Mouse (Mus musculus) liver, adult 2 months (tissue): Measurements from ENCODE around the gene Ubr7. TPM values are rescaled to one million over a fixed set of nuclear protein-coding genes. Genes with fewer than 3 reads are reported as not detected.

ENCODE experiments used
- DNase-seq: peaks from one replicate; pipeline ENCODE4 v3.0.0-alpha.2; 2011; ENCODE audit warnings: low read depth, low spot score; ENCODE audit errors: extremely low read depth
- H3K27ac ChIP-seq: fragments of 200-500 bp; replicated peaks from 2 replicates; pipeline ENCODE4 v1.5.1; 2012; ENCODE audit warnings: low read depth, mild to moderate bottlenecking, control low read depth, inconsistent platforms, low read length; ENCODE audit not compliant: insufficient read depth
- H3K27me3 ChIP-seq: fragments of 200-500 bp; 2 replicates; pipeline ENCODE4 v1.6.1; 2012; ENCODE audit warnings: mild to moderate bottlenecking, moderate library complexity, low read length, inconsistent platforms; ENCODE audit not compliant: control insufficient read depth, insufficient read depth
- H3K36me3 ChIP-seq: fragments of 200-500 bp; 2 replicates; pipeline ENCODE4 v1.6.1; 2012; ENCODE audit warnings: low read length, inconsistent platforms; ENCODE audit not compliant: control insufficient read depth, insufficient read depth
- H3K4me1 ChIP-seq: fragments of 200-500 bp; 2 replicates; pipeline ENCODE4 v1.6.1; 2011; ENCODE audit warnings: low read length; ENCODE audit not compliant: control insufficient read depth, insufficient read depth
- H3K4me3 ChIP-seq: fragments of 200-500 bp; 2 replicates; pipeline ENCODE4 v1.5.1; 2011; ENCODE audit warnings: low read depth, mild to moderate bottlenecking, control low read depth, low read length, moderate library complexity; ENCODE audit not compliant: insufficient read depth
- H3K79me2 ChIP-seq: fragments of 200-500 bp; 2 replicates; pipeline ENCODE4 v1.6.1; 2012; ENCODE audit warnings: inconsistent platforms, mild to moderate bottlenecking, low read length, moderate library complexity; ENCODE audit not compliant: control insufficient read depth, insufficient read depth
- H3K9ac ChIP-seq: fragments of 200-500 bp; 2 replicates; pipeline ENCODE4 v1.6.1; 2012; ENCODE audit warnings: low read depth, mild to moderate bottlenecking, control low read depth, inconsistent platforms, low read length
- CTCF ChIP-seq: fragments of 200-500 bp; IDR thresholded peaks from 2 replicates; pipeline ENCODE4 v1.5.1; 2011; ENCODE audit warnings: low read depth, low read length, control low read depth
- POLR2A ChIP-seq: fragments of 200-500 bp; IDR thresholded peaks from 2 replicates; pipeline ENCODE4 v1.6.1; 2011; ENCODE audit warnings: low read length, control low read depth; ENCODE audit not compliant: insufficient read depth; ENCODE audit errors: extremely low read depth
- WGBS: fragments of 180-500 bp; shearing (Covaris S2); methylation state at CpG from one replicate; pipeline ENCODE4 v1.1.7; 2018; 5-methylcytosine and 5-hydroxymethylcytosine counted together
- polyA plus RNA-seq: library from polyadenylated mRNA; depleted of rRNA; stranded (reverse); fragments of >200 nt; gene quantifications from 2 replicates; pipeline ENCODE4 v1.2.3, GENCODE M21; 2012
- total RNA-seq: library from RNA; depleted of rRNA; stranded (reverse); fragments of >200 nt; gene quantifications from 2 replicates; pipeline ENCODE4 v1.2.3, GENCODE M21; 2014

Ubr7 gene
- total and polyA plus RNA-seq, 2 experiments = 6.0 to 15.3 TPM

DNA sequence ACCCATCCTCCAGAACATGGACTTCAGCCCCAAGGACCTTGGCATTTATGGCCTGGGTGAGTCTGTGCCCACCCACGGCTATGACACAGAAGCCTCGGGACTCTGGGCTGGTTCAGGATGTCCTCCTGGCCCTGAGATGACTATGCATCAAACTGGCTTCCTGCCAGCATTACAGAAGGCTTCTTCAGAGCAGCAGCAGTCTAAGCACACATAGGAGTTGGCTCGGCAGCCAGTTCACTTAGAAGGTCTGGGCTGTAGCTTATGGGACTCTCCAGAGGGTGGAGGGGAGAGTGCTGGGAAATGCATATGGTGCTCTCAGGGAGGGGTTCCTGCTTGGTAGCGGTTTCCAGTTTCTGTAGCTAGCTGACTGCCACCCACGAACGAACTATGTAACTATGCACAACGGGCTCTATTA, 32.0 kb upstream of the Ubr7 start:
- DNase-seq = no peak
- Histone ChIP-seq H3K27ac (no peak overlapping the region), H3K36me3 (no peaks in the 10 kb centered on the region), H3K9ac (no peak overlapping the region), H3K27me3 (no peaks in the 10 kb centered on the region), H3K4me3 (no peak overlapping the region), H3K79me2 (no peaks in the 10 kb centered on the region), H3K4me1 (no peaks in the 10 kb centered on the region)
- TF ChIP-seq CTCF (no peak), POLR2A (no peak)
- WGBS = 72% methylated on average over 7 of the region's 7 CpGs

DNA sequence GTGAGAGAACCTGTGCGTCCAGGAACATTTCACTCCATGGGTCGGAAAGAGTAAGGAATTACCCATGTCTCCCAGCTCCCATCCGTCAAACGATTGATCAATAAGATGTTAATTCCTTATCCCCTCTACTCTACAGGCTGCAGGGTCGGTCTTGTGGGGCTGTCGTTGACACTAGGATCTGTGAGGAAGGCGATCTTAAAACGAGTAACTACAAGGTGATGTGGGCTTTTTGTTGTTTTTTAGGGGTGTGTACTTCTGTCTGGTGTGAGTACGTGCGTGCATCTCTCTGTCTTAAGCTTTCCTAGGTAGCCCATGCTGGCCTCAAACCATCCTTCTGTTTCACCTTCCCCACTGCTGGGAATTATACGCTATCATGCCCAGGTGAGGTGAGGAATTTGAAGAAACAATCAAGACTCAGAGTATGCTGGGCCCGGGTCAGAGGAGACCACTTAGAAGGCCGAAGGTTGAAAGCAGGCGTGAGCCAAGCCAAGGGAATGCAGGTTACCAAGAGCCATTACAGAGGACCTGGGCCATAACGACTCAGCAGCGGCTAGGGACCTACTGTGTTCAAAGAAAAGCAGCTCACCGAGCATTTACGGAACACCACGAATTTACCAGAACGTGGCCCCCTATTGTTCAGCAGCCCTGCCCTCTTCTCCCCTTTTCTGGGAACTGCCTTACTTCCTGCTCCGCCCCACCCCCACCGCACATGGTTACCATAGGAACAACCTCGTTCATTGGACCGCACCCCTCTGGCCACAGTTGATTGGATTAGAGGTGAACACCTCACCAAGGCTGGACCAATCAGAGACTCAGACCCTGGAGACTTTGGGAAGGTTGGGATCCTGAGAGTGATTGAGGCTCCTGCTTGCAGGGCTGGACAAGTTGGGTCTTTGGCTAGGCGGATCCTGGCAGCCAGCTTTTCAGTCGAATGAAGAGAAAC, 27.6 kb upstream of the Ubr7 start:
- Histone ChIP-seq H3K4me3 (no peak overlapping the region), H3K27me3 (no peaks in the 10 kb centered on the region), H3K27ac (no peak overlapping the region), H3K9ac (no peak overlapping the region), H3K79me2 (no peaks in the 10 kb centered on the region), H3K4me1 (no peaks in the 10 kb centered on the region), H3K36me3 (no peaks in the 10 kb centered on the region)
- TF ChIP-seq CTCF = no peak
- TF ChIP-seq POLR2A = no peak
- peak; percentile 29 for DNase-seq
- 54% methylated on average over 26 of the region's 26 CpGs for WGBS

- DNase-seq = no peak
- Histone ChIP-seq H3K36me3 (no peaks in the 10 kb centered on the region), H3K27ac (no peak overlapping the region), H3K27me3 (no peaks in the 10 kb centered on the region), H3K79me2 (no peaks in the 10 kb centered on the region), H3K4me1 (no peaks in the 10 kb centered on the region), H3K4me3 (no peak overlapping the region), H3K9ac (no peak overlapping the region)
- WGBS = 41% methylated on average over 16 of the region's 16 CpGs
- TF ChIP-seq CTCF (no peak), POLR2A (no peak)
Measured at GRCm38 (mm10) chr12:102730798-102731619, 26.8 kb upstream of the Ubr7 start.

DNA sequence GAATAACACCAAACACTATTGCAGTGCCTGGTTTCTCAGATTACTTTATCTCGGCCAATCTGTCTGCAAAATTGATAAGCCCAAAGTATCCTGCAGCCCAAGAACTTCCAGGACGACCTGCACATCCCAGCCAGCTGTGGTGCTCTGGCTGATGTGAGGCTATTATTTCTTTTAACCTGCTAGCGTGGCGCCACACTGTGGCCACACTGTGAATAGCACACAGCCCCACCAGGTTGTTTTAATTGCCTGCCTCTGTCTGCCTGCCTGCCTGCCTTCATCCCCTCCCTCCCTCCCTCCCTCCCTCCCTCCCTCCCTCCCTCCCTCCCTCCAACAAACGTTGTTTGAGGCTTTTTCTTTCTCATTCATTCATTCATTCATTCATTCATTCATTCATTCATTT, 24.4 kb upstream of the Ubr7 start:
- TF ChIP-seq CTCF (peak; percentile 86), POLR2A (no peak)
- no peak overlapping the region for H3K27ac ChIP-seq
- no peaks in the 10 kb centered on the region for H3K27me3 ChIP-seq
- no peaks in the 10 kb centered on the region for H3K36me3 ChIP-seq
- WGBS = 22% methylated on average over 4 of the region's 5 CpGs
- no peak for DNase-seq
- H3K4me1 ChIP-seq = no peaks in the 10 kb centered on the region
- H3K9ac ChIP-seq = no peak overlapping the region
- no peak overlapping the region for H3K4me3 ChIP-seq
- H3K79me2 ChIP-seq = no peaks in the 10 kb centered on the region

- TF ChIP-seq CTCF = no peak
- no peak for TF ChIP-seq POLR2A
- Histone ChIP-seq H3K36me3 (no peaks in the 10 kb centered on the region), H3K4me3 (no peak overlapping the region), H3K27ac (no peak overlapping the region), H3K9ac (no peak overlapping the region), H3K27me3 (no peaks in the 10 kb centered on the region), H3K79me2 (no peaks in the 10 kb centered on the region), H3K4me1 (peaks cover 5% of the 10 kb centered on the region)
- no peak for DNase-seq
- 70% methylated on average over 5 of the region's 5 CpGs for WGBS
Measured at GRCm38 (mm10) chr12:102739096-102739495, 18.7 kb upstream of the Ubr7 start.

- TF ChIP-seq CTCF (no peak), POLR2A (no peak)
- Histone ChIP-seq H3K36me3 (no peaks in the 10 kb centered on the region), H3K9ac (no peak overlapping the region), H3K79me2 (no peaks in the 10 kb centered on the region; the same call in 1 of the 2 replicates), H3K27ac (no peak overlapping the region), H3K4me3 (no peak overlapping the region), H3K27me3 (no peaks in the 10 kb centered on the region), H3K4me1 (peaks cover 10% of the 10 kb centered on the region)
- DNase-seq = no peak
- WGBS = 73% methylated on average over 3 of the region's 3 CpGs
Measured at GRCm38 (mm10) chr12:102740285-102740684, 17.5 kb upstream of the Ubr7 start.
